19 mouse cellular contexts compared by ENCODE assay signal in genomic region chr9:69323831-69324230, GRCm38 (mm10).
DNase-seq lines count a peak whose midpoint lies in the region; ATAC-seq and TF ChIP-seq lines count a peak whose summit lies in the region.
"Had no signal": no experiment of that assay in that cellular context is flagged by ENCODE, and none has a peak within 500 bp of the region (broad histone marks: within the 10 kb centered on the region; RNA-seq: fewer than 3 reads in every experiment).

No protein-coding gene starts in this region.

- H3K4me1 ChIP-seq in heart, embryonic 12.5 days (replicated peaks), result peaks cover 32% of the 10 kb centered on the region
- H3K4me1 ChIP-seq in liver, adult 2 months (ENCODE audit: control insufficient read depth, insufficient read depth, low read length), result peaks cover 48% of the 10 kb centered on the region
- peaks cover 13% of the 10 kb centered on the region for H3K4me1 ChIP-seq in liver, embryonic 11.5 days (replicated peaks; ENCODE audit: control insufficient read depth, insufficient read depth, low read length)
- H3K4me1 ChIP-seq: embryonic facial prominence, embryonic 10.5 days; limb, embryonic 12.5 days; midbrain, embryonic 10.5 days had no signal

- no peaks in the 10 kb centered on the region for H3K36me3 ChIP-seq in heart, embryonic 12.5 days
- no peaks in the 10 kb centered on the region for H3K36me3 ChIP-seq in liver, adult 2 months (ENCODE audit: control insufficient read depth, insufficient read depth, low read length)
- H3K36me3 ChIP-seq in liver, embryonic 11.5 days (ENCODE audit: control insufficient read depth, insufficient read depth, low read length), result no peaks in the 10 kb centered on the region
- H3K36me3 ChIP-seq: embryonic facial prominence, embryonic 10.5 days; limb, embryonic 12.5 days; midbrain, embryonic 10.5 days had no signal

- H3K27ac ChIP-seq in heart, embryonic 12.5 days (ENCODE audit: poor library complexity, severe bottlenecking), result peak overlapping the region; percentile 22; the same call in 1 of the 2 replicates
- peak overlapping the region; percentile 27; the same call in 1 of the 2 replicates for H3K27ac ChIP-seq in liver, adult 2 months (replicated peaks; ENCODE audit: insufficient read depth, low read depth, low read length)
- no peak overlapping the region for H3K27ac ChIP-seq in liver, embryonic 11.5 days (ENCODE audit: low read depth, low read length)
- H3K27ac ChIP-seq: embryonic facial prominence, embryonic 10.5 days; layer of hippocampus, adult 2 months; left cerebral cortex, adult 2 months; limb, embryonic 12.5 days; midbrain, embryonic 10.5 days had no signal

- no peaks in the 10 kb centered on the region for H3K9me3 ChIP-seq in heart, embryonic 12.5 days (replicated peaks)
- H3K9me3 ChIP-seq in liver, embryonic 11.5 days (ENCODE audit: control insufficient read depth, low read length), result no peaks in the 10 kb centered on the region
- H3K9me3 ChIP-seq: embryonic facial prominence, embryonic 10.5 days; limb, embryonic 12.5 days; midbrain, embryonic 10.5 days had no signal

- no peak for ATAC-seq in heart, embryonic 12.5 days (ENCODE audit: insufficient number of reproducible peaks, low FRiP score)
- ATAC-seq in liver, embryonic 11.5 days (replicated peaks; ENCODE audit: low FRiP score), result no peak
- ATAC-seq: forebrain, embryonic 16.5 days had no signal

- no peak overlapping the region for H3K9ac ChIP-seq in heart, embryonic 12.5 days
- no peak overlapping the region for H3K9ac ChIP-seq in liver, adult 2 months (ENCODE audit: low read depth, low read length)
- no peak overlapping the region for H3K9ac ChIP-seq in liver, embryonic 11.5 days (ENCODE audit: low read depth, low read length)
- H3K9ac ChIP-seq: limb, embryonic 12.5 days had no signal

- H3K79me2 ChIP-seq in liver, adult 2 months (ENCODE audit: control insufficient read depth, insufficient read depth, low read length), result peaks cover 42% of the 10 kb centered on the region

- intact Hi-C loops in heart, postnatal 36 days (cut with DNase I), result no loop called here

- H3K4me3 ChIP-seq in heart, embryonic 12.5 days, result no peak overlapping the region
- H3K4me3 ChIP-seq in liver, adult 2 months (ENCODE audit: insufficient read depth, low read depth, low read length), result no peak overlapping the region
- H3K4me3 ChIP-seq in liver, embryonic 11.5 days (ENCODE audit: low read depth, low read length), result no peak overlapping the region
- H3K4me3 ChIP-seq: embryonic facial prominence, embryonic 10.5 days; erythroblast, embryonic 14.5 days; layer of hippocampus, adult 2 months; left cerebral cortex, adult 2 months; limb, embryonic 12.5 days; midbrain, embryonic 10.5 days had no signal

- H3K27me3 ChIP-seq in heart, embryonic 12.5 days (replicated peaks), result no peaks in the 10 kb centered on the region
- no peaks in the 10 kb centered on the region for H3K27me3 ChIP-seq in liver, adult 2 months (ENCODE audit: control insufficient read depth, insufficient read depth, low read length)
- H3K27me3 ChIP-seq in liver, embryonic 11.5 days (replicated peaks; ENCODE audit: control insufficient read depth, insufficient read depth, low read length), result no peaks in the 10 kb centered on the region

- TF ChIP-seq POLR2A in liver, adult 2 months (IDR thresholded peaks at IDR 0.05; ENCODE audit: extremely low read depth, insufficient read depth, low read length), result no peak

- no peak for DNase-seq in heart, postnatal 36 days
- DNase-seq in liver, adult 2 months (ENCODE audit: extremely low read depth, low read depth, low spot score), result peak; percentile 80
- DNase-seq in liver, result no peak
- no peak for DNase-seq in liver, embryonic 11.5 days (ENCODE audit: low spot score)
- peak; percentile 47 for DNase-seq in yolk sac, embryonic 10.5 days (ENCODE audit: low spot score)
- no peak for DNase-seq in left cerebral cortex, adult 8-10 months (ENCODE audit: low spot score in 2 of 2)
- DNase-seq in frontal cortex, postnatal 10 days (ENCODE audit: low spot score in 2 of 2), result no peak
- DNase-seq: cerebellum, postnatal 36 days; gastrocnemius, postnatal 14 days; lung, postnatal 14 days; thymus, postnatal 36 days had no signal

- H3K4me2 ChIP-seq in heart, embryonic 12.5 days, result peak overlapping the region; percentile 31
- peak overlapping the region; percentile 6; the same call in 1 of the 2 replicates for H3K4me2 ChIP-seq in liver, embryonic 11.5 days
- H3K4me2 ChIP-seq: limb, embryonic 12.5 days had no signal

- no peak for TF ChIP-seq CTCF in liver, adult 2 months (IDR thresholded peaks at IDR 0.05; ENCODE audit: low read depth, low read length)

- WGBS in heart, embryonic 12.5 days, result 32% methylated on average over 8 of the region's 8 CpGs
- 16% methylated on average over 8 of the region's 8 CpGs for WGBS in liver, adult 2 months
- 56% methylated on average over 8 of the region's 8 CpGs for whole genome bisulfite sequencing in liver, embryonic 11.5 days

Comparison
In these comparisons a context has a peak if more than half of its experiments do, and no peak if none do; other contexts are left out.
1. DNase-seq: peak in liver, adult 2 months (single experiment) and yolk sac, embryonic 10.5 days (single experiment); none in heart, postnatal 36 days (0 of 2), liver (single experiment), liver, embryonic 11.5 days (single experiment), left cerebral cortex, adult 8-10 months (0 of 2) and frontal cortex, postnatal 10 days (0 of 2).